Mouse (Mus musculus) erythroblast, embryonic 14.5 days (primary cell): ENCODE results near the gene Fzd7.

Experiments
- GATA1 ChIP-seq: IDR thresholded peaks from 2 replicates; pipeline ENCODE4 v1.6.1; 2012; ENCODE audit warnings: low read length, inconsistent platforms, mixed read lengths
- TAL1 ChIP-seq: IDR thresholded peaks from 3 replicates; pipeline ENCODE4 v1.6.1; 2012; ENCODE audit warnings: low read length, inconsistent platforms, mixed read lengths

DNA sequence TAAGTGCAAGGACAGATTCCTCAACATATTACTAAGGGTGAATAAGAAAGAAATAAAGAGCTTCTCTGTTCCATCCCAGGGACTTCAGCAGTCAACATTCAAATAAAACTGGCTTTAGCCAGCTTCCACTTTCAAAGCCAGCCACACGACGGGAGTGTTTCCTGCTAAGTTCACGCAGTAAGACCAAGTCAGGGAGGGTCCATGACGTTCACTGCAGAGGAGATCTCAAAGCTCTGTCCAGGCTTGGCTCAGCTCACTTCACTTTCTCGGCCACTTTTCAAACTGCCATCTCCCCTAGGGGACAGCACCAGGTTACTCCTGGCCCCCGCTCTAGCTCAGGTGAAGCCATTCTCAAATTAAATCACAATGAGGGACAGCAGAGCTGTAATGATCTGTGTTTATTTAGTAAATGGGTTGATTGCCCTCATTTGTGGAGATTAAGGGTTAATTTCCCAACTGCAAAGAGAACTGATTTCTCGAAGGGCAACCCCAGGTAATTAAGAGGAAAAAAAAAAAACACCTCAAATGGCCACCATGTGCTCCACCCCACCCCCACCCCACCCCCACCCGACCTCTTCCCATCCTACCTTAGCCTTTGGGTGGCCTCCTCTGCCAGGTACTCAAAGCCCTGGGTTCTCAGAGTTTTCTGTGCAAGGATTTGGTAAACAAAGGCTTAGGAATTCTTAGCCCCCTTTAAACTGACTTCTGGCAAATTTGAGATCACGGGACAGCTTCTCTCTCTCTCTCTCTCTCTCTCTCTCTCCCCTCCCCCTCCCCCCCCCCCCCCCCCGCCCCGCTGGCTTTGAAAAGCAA is 9.7 kb upstream of the Fzd7 start:
- TF ChIP-seq GATA1 (no peak), TAL1 (no peak)
